Mouse (Mus musculus): Measurements from ENCODE around the gene Gm12166.

The Gm12166 gene

DNA sequence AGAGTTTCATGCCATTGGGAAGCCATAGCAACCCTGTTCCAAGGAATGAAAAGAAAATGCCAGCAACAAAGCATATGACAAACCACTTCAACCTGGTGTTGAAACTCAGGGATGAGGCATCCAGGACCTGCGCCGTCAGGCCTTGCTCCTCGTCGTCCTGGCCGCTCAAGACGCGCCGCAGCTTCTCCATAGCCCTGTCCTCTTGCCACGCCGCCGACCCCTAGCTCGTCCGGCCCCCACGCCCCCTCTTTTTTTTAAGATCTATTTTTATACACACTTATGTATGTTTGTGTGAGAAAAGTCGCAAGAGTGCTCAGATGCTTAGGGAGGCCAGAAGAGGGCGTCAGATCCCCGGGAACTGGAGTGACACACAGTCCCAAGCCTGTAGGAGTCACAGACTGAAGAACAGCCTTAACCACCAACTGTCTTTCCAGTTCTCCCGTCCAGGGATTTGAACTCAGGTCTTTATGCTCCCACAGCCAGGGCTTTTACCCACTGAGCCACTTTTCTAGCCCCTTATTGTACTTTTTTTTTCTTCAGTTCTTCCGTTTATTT, at the start of gene Gm12166:
TSS of gene Gm12166 (minus strand) at position 217 of the 555 bp plus-strand sequence.
- peak; percentile 54 to 86 for DNase-seq (ENCODE audit: inconsistent age in 2 of 2, low spot score in 1 of 2)

GRCm38 (mm10) chr11:46097062-46097461, 44.9 kb upstream of the Gm12166 start:
- DNase-seq (ENCODE audit: inconsistent age in 2 of 2, low spot score in 1 of 2) = no peak

GRCm38 (mm10) chr11:46096265-46096649, 44.1 kb upstream of the Gm12166 start:
- no peak for DNase-seq (ENCODE audit: inconsistent age in 2 of 2, low spot score in 1 of 2)

DNA sequence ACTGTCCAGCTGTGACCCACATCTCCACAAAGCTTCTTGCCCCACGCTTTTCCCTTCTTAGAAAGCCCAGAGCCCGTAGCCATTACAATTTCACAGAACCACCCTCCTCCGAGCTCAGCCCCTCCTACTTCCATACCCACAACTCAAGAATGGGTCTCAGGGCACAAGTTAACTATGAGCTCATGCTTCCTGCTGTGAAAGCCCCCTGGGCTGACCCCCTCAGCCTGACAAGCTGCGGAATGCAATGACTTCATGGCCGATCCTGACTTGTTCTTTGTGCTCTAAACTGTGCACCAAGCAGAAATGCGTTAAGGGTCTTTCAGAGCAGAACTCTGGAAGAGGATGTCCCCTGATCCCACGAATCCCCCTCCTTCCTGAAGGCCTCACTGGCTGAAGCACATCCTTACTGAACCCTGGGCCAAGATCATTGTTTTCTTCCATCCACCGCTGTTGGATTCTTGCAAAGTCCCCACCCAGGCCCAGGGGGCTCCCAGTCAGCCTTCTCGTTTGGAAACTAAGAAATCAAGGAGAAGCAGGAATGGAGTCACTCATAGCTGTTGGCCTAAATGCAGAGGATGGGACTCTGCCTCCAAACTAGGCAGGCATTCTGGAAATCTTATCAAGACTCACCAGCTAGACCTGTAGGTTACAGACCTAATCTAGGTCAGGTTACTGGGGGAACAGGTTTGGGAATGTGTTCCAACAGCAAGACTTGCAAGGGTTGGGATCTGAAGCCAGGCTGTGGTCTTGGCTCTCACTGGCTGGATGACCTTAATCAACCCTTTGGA, 43.5 kb upstream of the Gm12166 start:
- peak in 1 of 2 experiments; percentile 59 for DNase-seq (ENCODE audit: inconsistent age in 2 of 2, low spot score in 1 of 2)

DNA sequence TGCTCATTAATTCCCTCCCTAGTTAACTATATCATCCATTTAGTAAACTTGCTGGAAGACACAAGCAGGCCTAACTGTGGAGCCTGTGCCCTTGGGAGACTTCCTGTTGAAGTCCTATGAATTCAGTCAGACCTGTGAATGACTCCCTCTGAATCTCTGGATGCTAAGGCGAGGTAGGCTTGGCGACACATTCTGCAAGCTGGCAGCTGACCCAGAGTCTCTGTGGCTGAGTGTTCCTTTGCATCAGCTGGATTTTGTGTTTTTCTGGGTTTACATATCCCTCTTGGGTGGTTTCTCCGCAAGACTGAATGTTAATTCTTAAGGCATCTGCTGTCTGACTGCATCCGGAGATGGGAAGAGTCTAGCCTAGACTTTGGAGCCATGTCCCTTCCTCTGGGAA, 40.0 kb upstream of the Gm12166 start:
- no peak for DNase-seq (ENCODE audit: inconsistent age in 2 of 2, low spot score in 1 of 2)

DNA sequence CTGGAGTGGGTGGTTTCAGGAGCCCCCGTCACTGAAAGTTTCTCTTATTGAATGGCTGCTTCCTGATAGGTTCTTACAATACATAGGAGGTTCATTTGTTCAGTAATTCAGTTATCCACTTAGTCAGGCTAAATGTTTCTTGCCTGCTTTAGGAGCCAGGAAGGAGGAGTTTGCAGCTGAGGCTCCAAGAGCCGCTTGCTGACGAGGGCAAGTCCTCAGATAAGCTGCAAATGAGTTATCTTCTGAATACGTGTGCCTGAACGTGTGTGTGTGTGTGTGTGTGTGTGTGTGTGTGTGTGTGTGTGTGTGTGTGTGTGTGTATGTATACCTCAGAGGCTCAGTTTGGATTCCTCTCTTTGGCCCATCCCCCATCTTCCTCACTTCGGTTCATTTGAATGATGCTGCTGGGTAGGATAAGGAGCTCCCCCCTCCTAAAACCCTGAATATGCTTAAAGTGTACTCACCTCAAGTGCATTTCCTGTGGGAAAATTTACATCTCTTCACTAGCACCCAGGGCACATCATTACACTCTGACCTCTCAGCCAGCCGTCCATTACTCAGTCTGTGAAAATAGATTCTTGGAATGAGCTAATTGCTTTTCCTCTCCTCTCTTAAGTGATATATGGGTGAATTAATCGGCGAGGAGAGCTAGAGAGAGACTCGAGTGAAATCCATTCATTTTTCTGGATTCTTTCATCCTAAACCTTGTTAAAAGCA, 39.0 kb upstream of the Gm12166 start:
- DNase-seq (ENCODE audit: inconsistent age in 2 of 2, low spot score in 1 of 2) = no peak

DNA sequence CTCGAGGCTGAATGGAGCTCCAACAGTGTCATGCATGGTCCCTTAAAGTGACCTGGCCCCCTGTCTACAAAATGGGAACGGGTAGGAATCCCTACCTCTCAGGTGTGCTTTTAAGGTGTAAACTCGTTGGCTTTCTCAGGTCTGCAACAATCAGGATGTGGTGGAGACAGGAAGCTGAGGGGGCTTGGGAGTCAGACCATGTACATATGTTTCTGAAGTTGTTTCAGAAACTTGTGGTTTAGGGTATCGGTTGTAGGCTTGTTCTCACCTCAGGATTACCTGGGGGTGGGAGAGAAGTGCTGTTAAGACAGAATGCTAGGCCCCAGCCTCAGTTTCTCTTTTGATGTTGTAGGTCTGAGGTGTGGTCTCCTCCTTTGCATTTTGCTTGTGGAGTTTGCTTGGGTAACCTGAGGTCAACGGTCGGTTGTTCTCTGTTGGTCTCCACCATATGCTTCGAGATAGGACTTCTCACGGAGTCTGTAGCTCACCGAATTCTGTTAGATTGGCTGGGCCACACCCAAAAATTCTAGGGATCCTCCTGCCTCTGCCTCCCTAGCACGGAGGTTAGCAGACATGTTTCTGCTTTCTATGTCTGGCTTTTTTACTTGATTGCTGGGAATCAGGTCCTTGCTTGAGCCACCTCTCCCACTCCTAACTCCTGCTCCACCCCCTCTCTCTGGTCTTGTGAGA, 38.1 kb upstream of the Gm12166 start:
- DNase-seq (ENCODE audit: inconsistent age in 2 of 2, low spot score in 1 of 2) = no peak

DNA sequence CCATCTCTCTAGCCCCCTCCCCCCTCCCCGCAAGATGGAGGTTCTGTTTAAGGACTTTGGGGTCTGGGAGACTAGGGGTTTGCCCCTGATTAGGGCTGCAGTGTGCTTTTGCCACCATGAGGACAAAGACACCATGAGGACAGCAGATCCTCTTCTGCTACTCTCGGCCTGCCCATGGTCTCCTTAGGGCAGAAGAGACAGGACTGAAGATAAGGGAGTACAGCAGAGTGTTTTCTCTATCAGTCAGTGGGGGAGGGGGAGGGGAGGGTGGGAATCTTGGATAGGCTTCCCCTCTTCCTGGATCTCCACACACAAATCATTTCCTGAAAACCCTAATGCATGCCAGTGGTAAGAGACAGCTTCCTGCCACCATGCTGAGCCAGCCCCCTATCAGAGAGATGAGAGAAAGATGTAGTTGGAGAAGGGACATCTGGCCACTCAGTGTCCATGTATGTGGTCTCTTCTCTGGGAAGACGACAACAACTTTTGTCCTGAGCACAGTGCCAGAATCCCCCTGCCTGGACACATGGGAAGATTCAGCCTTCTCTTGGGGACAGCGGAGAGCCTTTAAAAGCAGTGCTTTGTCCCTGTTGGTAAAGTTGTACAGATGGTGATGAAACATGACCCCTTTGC, 37.1 kb upstream of the Gm12166 start:
- DNase-seq (ENCODE audit: inconsistent age in 2 of 2, low spot score in 1 of 2) = no peak

DNA sequence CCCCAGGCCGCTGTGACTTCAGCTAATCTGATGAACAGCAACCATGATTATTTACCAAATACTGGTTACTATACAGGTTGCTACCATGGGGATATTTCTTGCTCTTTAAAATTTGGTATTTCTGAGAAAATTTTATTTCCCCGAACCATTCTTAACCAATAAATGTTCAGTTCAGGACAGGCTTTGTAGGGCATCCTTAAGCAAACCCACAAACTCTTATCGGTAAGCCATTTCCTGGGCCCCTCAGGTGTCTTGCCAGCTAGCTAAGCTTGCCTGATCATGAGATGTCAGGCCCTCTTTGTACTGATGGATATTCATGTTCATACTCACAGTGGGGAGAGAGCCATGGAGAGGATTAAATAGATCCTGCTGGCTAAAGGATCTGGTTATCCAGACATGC, 34.3 kb upstream of the Gm12166 start:
- DNase-seq (ENCODE audit: inconsistent age in 2 of 2, low spot score in 1 of 2) = no peak

GRCm38 (mm10) chr11:46085398-46086163, 33.5 kb upstream of the Gm12166 start:
- DNase-seq (ENCODE audit: inconsistent age in 2 of 2, low spot score in 1 of 2) = peak; percentile 37 to 91

DNA sequence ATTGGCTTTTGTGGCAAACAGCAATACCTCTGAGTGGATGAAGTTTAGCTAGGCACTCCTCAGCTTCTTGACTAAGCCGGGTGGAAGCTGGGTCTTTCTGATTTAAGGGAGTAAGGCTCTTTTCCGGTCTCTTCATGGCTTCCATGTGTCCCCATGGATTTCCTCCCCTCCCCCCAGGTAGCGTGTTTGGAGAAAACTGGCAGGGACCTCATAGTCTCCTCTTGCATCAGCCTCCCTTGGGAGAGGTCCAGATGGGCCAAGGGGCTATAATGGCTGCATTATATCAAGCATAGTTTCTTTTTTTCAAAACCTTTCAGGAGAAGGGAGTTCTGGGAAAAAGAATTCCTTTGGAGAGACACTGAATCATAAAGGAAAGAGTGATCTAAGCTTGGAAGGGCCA, 32.4 kb upstream of the Gm12166 start:
- peak in 1 of 2 experiments; percentile 70 for DNase-seq (ENCODE audit: inconsistent age in 2 of 2, low spot score in 1 of 2)

DNA sequence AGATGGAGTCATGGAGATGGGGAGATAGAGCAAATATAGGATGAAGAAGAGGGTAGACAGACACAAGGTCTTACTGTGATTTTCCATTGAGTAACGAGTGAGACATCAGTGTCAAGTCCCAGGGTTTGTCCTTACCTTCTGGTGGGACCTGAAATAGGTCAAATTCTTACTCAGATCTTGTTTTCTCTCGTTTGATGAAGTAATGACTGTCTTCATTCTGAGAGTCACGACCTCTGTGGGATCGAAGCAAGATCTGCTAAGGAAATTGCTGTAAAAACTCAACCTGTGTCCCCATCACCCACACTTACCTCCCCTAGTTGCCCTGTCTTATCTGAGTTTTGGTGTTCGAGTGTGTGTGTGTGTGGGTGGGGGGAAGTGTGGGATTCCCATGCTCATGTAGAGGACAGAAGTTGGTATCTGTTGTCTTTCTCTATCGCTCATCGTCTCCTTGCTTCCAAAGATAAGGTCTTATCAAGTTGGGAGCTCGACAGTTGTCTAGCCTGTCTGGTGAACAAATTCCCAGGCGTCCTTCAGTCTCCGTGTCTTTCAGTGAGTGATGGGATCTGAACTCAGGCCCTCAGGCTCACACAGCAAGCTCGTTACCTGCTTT, 31.8 kb upstream of the Gm12166 start:
- no peak for DNase-seq (ENCODE audit: inconsistent age in 2 of 2, low spot score in 1 of 2)

GRCm38 (mm10) chr11:46083405-46083804, 31.3 kb upstream of the Gm12166 start:
- DNase-seq (ENCODE audit: inconsistent age in 2 of 2, low spot score in 1 of 2) = no peak

GRCm38 (mm10) chr11:46081075-46081474, 29.0 kb upstream of the Gm12166 start:
- DNase-seq (ENCODE audit: inconsistent age in 2 of 2, low spot score in 1 of 2) = peak in 1 of 2 experiments; percentile 64

GRCm38 (mm10) chr11:46077732-46078375, 25.7 kb upstream of the Gm12166 start:
- DNase-seq (ENCODE audit: inconsistent age in 2 of 2, low spot score in 1 of 2) = peak; percentile 32 to 63

DNA sequence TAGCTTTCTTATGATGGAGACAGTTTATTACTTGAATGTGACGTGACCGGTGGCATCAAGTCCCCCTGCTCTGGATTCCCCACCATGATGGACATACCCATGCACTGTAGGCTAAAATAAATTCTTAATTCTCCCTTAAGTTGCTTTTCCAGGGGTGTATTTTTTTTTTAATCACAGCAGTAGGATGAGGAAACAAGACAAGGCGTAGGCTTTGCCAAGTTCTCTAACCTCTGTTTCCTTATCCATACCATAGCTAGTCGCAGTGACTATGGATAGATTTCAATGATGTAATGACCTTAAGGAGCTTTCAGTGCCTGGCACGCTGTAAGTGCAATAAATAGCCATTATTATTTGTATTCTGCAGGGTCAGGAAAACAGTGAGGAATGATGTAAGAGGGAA, 25.2 kb upstream of the Gm12166 start:
- no peak for DNase-seq (ENCODE audit: inconsistent age in 2 of 2, low spot score in 1 of 2)

GRCm38 (mm10) chr11:46076442-46077158, 24.5 kb upstream of the Gm12166 start:
- DNase-seq (ENCODE audit: inconsistent age in 2 of 2, low spot score in 1 of 2) = peak in 1 of 2 experiments; percentile 35

GRCm38 (mm10) chr11:46075507-46075906, 23.4 kb upstream of the Gm12166 start:
- DNase-seq (ENCODE audit: inconsistent age in 2 of 2, low spot score in 1 of 2) = no peak
